Mouse (Mus musculus) midbrain, embryonic 14.5 days (tissue): ENCODE measurements around the gene Bmp10. TPM values are rescaled to one million over a fixed set of nuclear protein-coding genes. Genes with fewer than 3 reads are reported as not detected.

Experiments used
- ATAC-seq: fragments of 200-750 bp; cut with Nextera tagmentation; 2 replicates; pipeline ENCODE4 v1.8.0; 2017; ENCODE audit warnings: moderate number of reproducible peaks, moderate library complexity; ENCODE audit not compliant: low FRiP score, low TSS enrichment
- DNase-seq: peaks from one replicate; pipeline ENCODE4 v3.0.0-alpha.2; 2015
- H3K27ac ChIP-seq: fragments of 300-500 bp; sonication (generic); replicated peaks from 2 replicates; pipeline ENCODE4 v1.5.1; 2014; ENCODE audit warnings: mild to moderate bottlenecking, low read depth, low read length, moderate library complexity
- H3K27me3 ChIP-seq: fragments of 300-500 bp; sonication (generic); 2 replicates; pipeline ENCODE4 v1.6.1; 2014; ENCODE audit warnings: low read length, control low read depth, mixed read lengths; ENCODE audit not compliant: control insufficient read depth, insufficient read depth
- H3K36me3 ChIP-seq: fragments of 300-500 bp; sonication (generic); 2 replicates; pipeline ENCODE4 v1.6.1; 2014; ENCODE audit warnings: low read length, control low read depth; ENCODE audit not compliant: control insufficient read depth, insufficient read depth
- H3K4me1 ChIP-seq: fragments of 300-500 bp; sonication (generic); 2 replicates; pipeline ENCODE4 v1.6.1; 2014; ENCODE audit warnings: mild to moderate bottlenecking, antibody characterized with exemption, low read length, control low read depth; ENCODE audit not compliant: control insufficient read depth, insufficient read depth
- H3K4me2 ChIP-seq: fragments of 300-500 bp; sonication (generic); 2 replicates; pipeline ENCODE4 v1.6.1; 2014; ENCODE audit warnings: mild to moderate bottlenecking, low read length, moderate library complexity
- H3K4me3 ChIP-seq: fragments of 300-500 bp; sonication (generic); replicated peaks from 2 replicates; pipeline ENCODE4 v1.5.1; 2014; ENCODE audit warnings: low read depth, low read length
- H3K9ac ChIP-seq: fragments of 300-500 bp; sonication (generic); replicated peaks from 2 replicates; pipeline ENCODE4 v1.6.1; 2014; ENCODE audit warnings: mild to moderate bottlenecking, low read length, moderate library complexity
- H3K9me3 ChIP-seq: fragments of 300-500 bp; sonication (generic); 2 replicates; pipeline ENCODE4 v1.6.1; 2016; ENCODE audit warnings: low read length, control low read depth, mixed read lengths; ENCODE audit not compliant: control insufficient read depth
- WGBS: fragments of 180-500 bp; shearing (Covaris S2); extraction: QIAGEN DNeasy Blood & Tissue Kit; methylation state at CpG from one replicate; pipeline ENCODE4 v1.1.7; 2014; 5-methylcytosine and 5-hydroxymethylcytosine counted together
- polyA plus RNA-seq: library from polyadenylated mRNA; unstranded; fragments of >200 nt; fragmentation: Nextera tagmentation; extraction: Ambion mirVana; gene quantifications from 2 replicates; pipeline ENCODE4 v1.2.1, GENCODE M21; 2014

Bmp10 gene
- polyA plus RNA-seq, 1 experiment from 2014 or later, result not detected

GRCm38 (mm10) chr6:87435791-87436190, 7.0 kb downstream of the Bmp10 start:
- Histone ChIP-seq H3K27me3 (no peaks in the 10 kb centered on the region), H3K4me1 (no peaks in the 10 kb centered on the region), H3K4me2 (no peak overlapping the region), H3K4me3 (no peak overlapping the region), H3K9me3 (no peaks in the 10 kb centered on the region), H3K9ac (no peak overlapping the region), H3K36me3 (no peaks in the 10 kb centered on the region), H3K27ac (no peak overlapping the region)
- DNase-seq (no peak), ATAC-seq (no peak)
- WGBS, result 95% methylated on average over 3 of the region's 3 CpGs

GRCm38 (mm10) chr6:87436745-87437144, 8.0 kb downstream of the Bmp10 start:
- Histone ChIP-seq H3K27me3 (no peaks in the 10 kb centered on the region), H3K4me1 (no peaks in the 10 kb centered on the region), H3K4me2 (no peak overlapping the region), H3K9ac (no peak overlapping the region), H3K27ac (no peak overlapping the region), H3K4me3 (no peak overlapping the region), H3K36me3 (no peaks in the 10 kb centered on the region), H3K9me3 (no peaks in the 10 kb centered on the region)
- 93% methylated on average over 8 of the region's 8 CpGs for WGBS
- ATAC-seq, result no peak
- DNase-seq, result no peak

GRCm38 (mm10) chr6:87443253-87443652, 14.5 kb downstream of the Bmp10 start:
- Histone ChIP-seq H3K4me1 (no peaks in the 10 kb centered on the region), H3K27ac (no peak overlapping the region), H3K9me3 (no peaks in the 10 kb centered on the region), H3K27me3 (no peaks in the 10 kb centered on the region), H3K4me2 (no peak overlapping the region), H3K36me3 (no peaks in the 10 kb centered on the region), H3K9ac (no peak overlapping the region), H3K4me3 (no peak overlapping the region)
- DNase-seq (no peak), ATAC-seq (no peak)
- WGBS, result 90% methylated on average over 11 of the region's 11 CpGs

- H3K4me1 ChIP-seq, result no peaks in the 10 kb centered on the region
- no peaks in the 10 kb centered on the region for H3K36me3 ChIP-seq
- no peak overlapping the region for H3K4me2 ChIP-seq
- no peak overlapping the region for H3K4me3 ChIP-seq
- H3K9me3 ChIP-seq, result no peaks in the 10 kb centered on the region
- ATAC-seq (no peak), DNase-seq (no peak)
- H3K27ac ChIP-seq, result no peak overlapping the region
- H3K27me3 ChIP-seq, result no peaks in the 10 kb centered on the region
- no peak overlapping the region for H3K9ac ChIP-seq
- WGBS, result 75% methylated on average over 7 of the region's 7 CpGs
Measured at GRCm38 (mm10) chr6:87445222-87445621, 16.4 kb downstream of the Bmp10 start.

- H3K9ac ChIP-seq, result no peak overlapping the region
- H3K27me3 ChIP-seq, result no peaks in the 10 kb centered on the region
- no peak overlapping the region for H3K27ac ChIP-seq
- no peaks in the 10 kb centered on the region for H3K4me1 ChIP-seq
- whole genome bisulfite sequencing, result 93% methylated on average over 4 of the region's 4 CpGs
- no peak overlapping the region for H3K4me2 ChIP-seq
- DNase-seq (no peak), ATAC-seq (no peak)
- no peak overlapping the region for H3K4me3 ChIP-seq
- H3K9me3 ChIP-seq, result no peaks in the 10 kb centered on the region
- H3K36me3 ChIP-seq, result no peaks in the 10 kb centered on the region
Measured at GRCm38 (mm10) chr6:87447217-87447616, 18.4 kb downstream of the Bmp10 start.

- no peak for ATAC-seq
- no peak overlapping the region for H3K27ac ChIP-seq
- 72% methylated on average over 3 of the region's 3 CpGs for WGBS
- no peak overlapping the region for H3K9ac ChIP-seq
- no peak overlapping the region for H3K4me3 ChIP-seq
- no peak overlapping the region for H3K4me2 ChIP-seq
- no peaks in the 10 kb centered on the region for H3K4me1 ChIP-seq
- no peak for DNase-seq
- H3K9me3 ChIP-seq, result no peaks in the 10 kb centered on the region
- no peaks in the 10 kb centered on the region for H3K36me3 ChIP-seq
- no peaks in the 10 kb centered on the region for H3K27me3 ChIP-seq
Measured at GRCm38 (mm10) chr6:87449534-87449933, 20.7 kb downstream of the Bmp10 start.

- DNase-seq, result peak; percentile 28
Measured at GRCm38 (mm10) chr6:87451016-87451415, 22.2 kb downstream of the Bmp10 start.

GRCm38 (mm10) chr6:87451771-87452170, 23.0 kb downstream of the Bmp10 start:
- no peak overlapping the region for H3K4me3 ChIP-seq
- no peak for DNase-seq
- H3K9ac ChIP-seq, result no peak overlapping the region
- no peaks in the 10 kb centered on the region for H3K4me1 ChIP-seq
- no peak overlapping the region for H3K27ac ChIP-seq
- H3K27me3 ChIP-seq, result no peaks in the 10 kb centered on the region
- no peak overlapping the region for H3K4me2 ChIP-seq
- 81% methylated on average over 3 of the region's 3 CpGs for WGBS
- no peaks in the 10 kb centered on the region for H3K36me3 ChIP-seq
- no peak for ATAC-seq
- no peaks in the 10 kb centered on the region for H3K9me3 ChIP-seq

More at GRCm38 (mm10) chr6:87451016-87451415, 22.2 kb downstream of the Bmp10 start:
- no peak for ATAC-seq
- H3K4me2 ChIP-seq, result no peak overlapping the region
- H3K9me3 ChIP-seq, result no peaks in the 10 kb centered on the region
- H3K27me3 ChIP-seq, result no peaks in the 10 kb centered on the region
- H3K4me3 ChIP-seq, result no peak overlapping the region
- WGBS, result 59% methylated on average over 3 of the region's 3 CpGs
- no peaks in the 10 kb centered on the region for H3K4me1 ChIP-seq
- H3K36me3 ChIP-seq, result no peaks in the 10 kb centered on the region
- H3K9ac ChIP-seq, result no peak overlapping the region
- H3K27ac ChIP-seq, result no peak overlapping the region

GRCm38 (mm10) chr6:87455507-87455906, 26.7 kb downstream of the Bmp10 start:
- 90% methylated on average over 6 of the region's 6 CpGs for WGBS
- no peaks in the 10 kb centered on the region for H3K4me1 ChIP-seq
- H3K27me3 ChIP-seq, result no peaks in the 10 kb centered on the region
- no peaks in the 10 kb centered on the region for H3K9me3 ChIP-seq
- DNase-seq (no peak), ATAC-seq (no peak)
- no peak overlapping the region for H3K4me2 ChIP-seq
- H3K9ac ChIP-seq, result no peak overlapping the region
- no peak overlapping the region for H3K27ac ChIP-seq
- H3K4me3 ChIP-seq, result no peak overlapping the region
- H3K36me3 ChIP-seq, result no peaks in the 10 kb centered on the region
